Mouse (Mus musculus): Measurements from ENCODE around the gene Rpl37. TPM values are rescaled to one million over a fixed set of nuclear protein-coding genes. Genes with fewer than 3 reads are reported as not detected.

Rpl37 gene
- polyA plus RNA-seq, 1 experiment = 999 TPM

GRCm38 (mm10) chr15:5158827-5159226 lies 42.4 kb downstream of the Rpl37 start:
- no peak for DNase-seq (ENCODE audit: low read depth)
- no peak for TF ChIP-seq POLR2A (IDR thresholded peaks at IDR 0.05; ENCODE audit: borderline replicate concordance, extremely low read depth, insufficient read depth, insufficient read length, poor library complexity, severe bottlenecking)
- TF ChIP-seq CTCF (IDR thresholded peaks at IDR 0.05; ENCODE audit: borderline replicate concordance, extremely low read depth, insufficient read depth, insufficient read length) = no peak

GRCm38 (mm10) chr15:5165121-5165773 lies 48.8 kb downstream of the Rpl37 start:
- DNase-seq (ENCODE audit: low read depth) = no peak
- TF ChIP-seq CTCF (IDR thresholded peaks at IDR 0.05; ENCODE audit: borderline replicate concordance, extremely low read depth, insufficient read depth, insufficient read length) (no peak), POLR2A (IDR thresholded peaks at IDR 0.05; ENCODE audit: borderline replicate concordance, extremely low read depth, insufficient read depth, insufficient read length, poor library complexity, severe bottlenecking) (no peak)

Other genes starting within 250 kb of the Rpl37 start
- gene Mroh2b, start 217.9 kb upstream of the Rpl37 start, polyA plus RNA-seq (2012; rRNA removed) = not detected in 2 replicates
- 0.14 and 0.20 TPM in 2 replicates for gene C7, start 52.9 kb upstream of the Rpl37 start, polyA plus RNA-seq (2012; rRNA removed)
- gene Card6, start 8.1 kb upstream of the Rpl37 start, polyA plus RNA-seq (2012; rRNA removed) = 0.48 and 0.70 TPM in 2 replicates
- 11.5 and 14.4 TPM in 2 replicates for gene Prkaa1, start 27.2 kb downstream of the Rpl37 start, polyA plus RNA-seq (2012; rRNA removed)
- 24.5 and 29.0 TPM in 2 replicates for gene Ttc33, start 68.9 kb downstream of the Rpl37 start, polyA plus RNA-seq (2012; rRNA removed)
- gene Ptger4, start 127.5 kb downstream of the Rpl37 start, polyA plus RNA-seq (2012; rRNA removed) = 0.76 and 1.2 TPM in 2 replicates

Measured in brain, embryonic 14.5 days (tissue).